Mouse (Mus musculus) T-cell, adult 2 months (primary cell): Measurements from ENCODE around the gene Tmem52.
"Not testable (repeated sequence)": the region's sequence is repeated elsewhere in the genome, so short reads cannot be mapped to it uniquely, and the experiment has no call there.

Experiments used
- DNase-seq: peaks from one replicate; pipeline ENCODE4 v3.0.0; 2022; ENCODE audit warnings: low spot score

Tmem52 gene

DNA sequence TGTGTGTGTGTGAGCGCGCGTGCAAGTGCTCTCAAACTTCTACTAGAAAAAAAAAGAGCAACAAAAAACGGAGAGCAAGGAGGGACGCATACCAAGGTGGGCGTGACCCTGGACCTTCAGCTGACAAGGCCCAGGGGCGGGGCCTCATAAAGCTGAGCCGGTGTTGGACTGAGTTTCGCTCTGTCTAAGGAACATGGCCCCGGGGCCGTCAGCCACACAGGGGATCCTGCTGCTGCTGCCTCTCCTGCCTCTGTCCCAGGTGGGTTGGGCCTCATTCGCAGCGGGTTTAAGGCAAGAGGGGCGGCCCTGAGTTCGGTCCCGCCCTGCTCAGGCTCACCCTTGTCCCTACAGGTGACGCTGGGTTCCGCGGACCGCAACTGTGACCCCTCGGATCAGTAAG, at the start of gene Tmem52:
Gene Tmem52, plus strand, starts transcription at position 163 of the 400 bp plus-strand sequence.
- DNase-seq, result peak; percentile 26

DNA sequence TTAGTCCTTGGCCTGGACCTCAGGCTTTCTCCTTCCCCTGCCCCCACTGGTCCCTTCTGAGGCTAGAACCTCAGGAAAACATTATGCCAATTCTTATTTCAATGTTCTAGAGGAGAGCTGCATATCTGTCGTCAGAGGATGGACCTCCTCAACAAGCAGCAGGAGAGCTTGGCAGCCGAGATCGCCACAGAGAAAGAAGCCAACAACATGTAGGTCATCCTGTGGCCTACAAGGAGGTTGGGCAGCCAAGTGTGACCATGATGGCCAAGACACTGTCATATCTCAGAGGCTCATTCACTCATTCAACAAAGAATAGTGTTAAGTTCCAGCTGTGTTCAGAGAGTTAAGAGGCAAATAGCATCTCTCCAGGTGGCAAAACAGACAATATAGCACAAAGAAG, 48.8 kb upstream of the Tmem52 start:
- no peak for DNase-seq

DNA sequence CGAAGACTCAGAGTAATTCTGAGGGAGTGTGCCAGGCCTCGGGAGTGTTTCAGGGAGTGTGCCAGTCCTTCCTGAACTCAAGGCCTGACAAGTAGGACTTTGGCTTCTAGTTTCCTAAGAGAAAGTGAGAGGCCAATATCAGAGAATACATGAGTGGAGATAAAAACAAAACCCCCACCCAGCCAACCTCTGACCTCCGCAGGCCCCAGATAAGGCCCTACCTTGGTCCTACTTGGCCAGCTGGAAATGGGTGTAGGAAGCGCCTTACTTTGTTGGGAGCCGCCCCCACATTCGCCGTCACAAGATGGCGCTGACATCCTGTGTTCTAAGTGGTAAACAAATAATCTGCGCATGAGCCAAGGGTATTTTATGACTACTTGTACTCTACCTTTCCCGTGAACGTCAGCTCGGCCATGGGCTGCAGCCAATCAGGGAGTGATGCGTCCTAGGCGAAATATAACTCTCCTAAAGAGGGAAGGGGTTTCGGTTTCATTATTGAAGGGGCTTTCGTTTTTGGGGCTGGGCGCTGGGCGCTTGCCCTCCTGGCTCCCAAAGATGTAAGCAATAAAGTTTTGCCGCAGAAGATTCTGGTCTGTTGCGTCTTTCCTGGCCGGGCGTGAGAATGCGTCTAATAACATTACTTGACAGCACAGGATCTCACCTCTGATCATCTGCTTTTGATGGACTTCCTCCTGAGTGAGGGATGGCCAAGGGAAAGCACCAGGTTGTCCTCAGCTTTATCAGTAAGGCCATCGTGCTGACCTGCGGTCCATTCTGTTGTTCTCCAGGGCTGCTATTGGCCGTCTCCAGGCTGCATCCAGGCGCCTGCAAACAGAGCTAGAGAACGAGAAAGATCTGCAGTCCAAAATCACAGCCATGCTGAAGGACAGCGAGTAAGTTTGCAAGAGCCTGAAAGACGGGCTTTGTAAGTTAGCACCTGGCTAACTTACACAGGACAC, 47.2 kb upstream of the Tmem52 start:
- not testable (repeated sequence) for DNase-seq

DNA sequence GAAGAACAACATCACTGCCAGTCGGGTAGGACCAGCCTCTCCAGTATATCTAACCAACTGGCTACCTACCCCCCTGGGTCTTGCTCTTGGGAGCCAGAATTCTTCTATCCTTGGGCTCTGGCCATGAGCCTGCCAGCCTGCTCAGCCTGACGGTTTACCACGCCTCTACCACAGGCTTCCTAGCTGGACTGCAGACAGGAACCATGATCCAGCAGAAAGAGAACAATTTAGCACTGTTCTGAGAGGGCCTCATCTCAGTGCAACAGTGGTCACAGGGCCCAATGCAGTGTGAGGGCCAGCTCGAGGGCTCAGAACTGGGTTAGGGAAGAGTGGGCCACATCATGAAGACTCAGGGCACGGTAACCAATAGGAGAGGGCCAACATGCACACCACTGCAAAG, 44.9 kb upstream of the Tmem52 start:
- no peak for DNase-seq

DNA sequence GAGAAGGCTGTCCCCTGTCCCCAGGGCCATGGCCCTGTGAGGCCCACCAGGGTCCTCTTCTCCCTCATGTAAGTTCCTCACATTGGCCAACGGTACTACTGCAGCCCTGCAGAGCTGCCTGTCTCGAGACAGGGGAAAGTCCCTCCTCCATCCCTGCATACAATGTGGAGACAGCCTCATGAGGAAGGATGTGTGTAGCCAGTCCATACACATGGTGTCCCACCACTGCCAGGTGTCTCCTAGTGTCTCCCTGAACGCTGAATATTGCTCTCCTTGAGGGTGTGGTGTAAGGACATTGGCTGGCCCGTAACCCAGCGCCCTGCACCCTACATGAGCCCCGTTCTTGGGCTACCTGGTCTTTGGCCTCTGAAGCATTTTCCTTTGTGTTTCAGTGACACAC, 42.6 kb upstream of the Tmem52 start:
- no peak for DNase-seq

DNA sequence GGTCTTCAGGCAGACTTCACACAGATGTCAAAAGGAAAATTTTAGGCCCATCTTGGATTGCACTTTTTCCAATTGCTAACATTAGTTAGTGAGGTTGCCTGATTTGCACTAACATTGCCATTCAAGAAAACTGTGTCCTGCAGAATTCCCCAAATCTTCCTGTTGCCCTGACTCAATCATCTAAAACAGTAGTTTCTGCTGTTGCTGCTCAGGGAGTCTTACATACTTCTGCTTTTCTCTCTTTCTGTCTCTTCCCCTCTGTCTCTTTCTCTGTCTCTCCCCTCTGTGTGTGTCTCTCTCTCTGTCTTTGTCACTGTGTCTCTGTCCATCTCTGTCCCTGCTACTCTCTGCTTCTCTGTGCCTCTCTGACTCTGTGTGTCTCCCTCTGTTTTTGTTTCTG, 40.5 kb upstream of the Tmem52 start:
- DNase-seq, result no peak

DNA sequence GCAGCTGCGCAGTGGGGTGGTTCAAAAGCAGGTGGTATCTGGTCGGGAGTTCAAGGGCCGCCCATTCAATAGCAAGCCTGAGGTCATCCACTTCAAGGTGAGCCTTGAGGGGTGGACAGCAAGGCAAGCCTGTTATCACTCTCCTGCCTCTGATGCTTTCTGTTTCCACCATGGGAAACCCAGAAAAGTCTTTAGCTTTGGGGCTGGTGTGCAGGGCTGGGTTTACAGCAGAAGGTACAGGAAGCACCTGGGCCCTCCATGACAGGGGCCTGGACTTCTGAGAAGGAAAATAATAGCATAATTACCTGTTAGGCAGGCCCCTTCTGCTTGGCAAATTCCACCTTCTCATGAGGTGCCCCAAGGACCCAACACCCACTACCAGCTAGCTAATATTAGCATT, 39.7 kb upstream of the Tmem52 start:
- no peak for DNase-seq

DNA sequence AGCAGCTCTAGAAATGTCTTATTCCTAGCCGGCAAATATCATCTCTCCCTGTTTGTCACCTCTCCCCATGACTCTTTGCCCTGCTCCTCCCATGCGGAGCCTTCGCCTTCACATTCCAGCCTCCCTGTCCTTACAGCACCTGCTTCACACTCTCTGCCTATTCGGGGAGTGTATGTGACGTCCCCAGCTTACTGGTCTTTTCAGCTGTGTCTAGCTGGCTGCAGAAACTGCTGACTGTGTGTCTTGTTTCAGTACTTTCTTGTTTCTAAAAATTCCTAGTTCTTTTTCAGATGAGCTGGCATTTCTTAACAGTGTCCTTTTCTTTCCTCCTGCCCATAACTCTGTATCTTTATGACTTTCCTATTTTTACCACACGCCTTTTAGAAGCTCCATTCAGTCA, 36.6 kb upstream of the Tmem52 start:
- DNase-seq, result no peak

DNA sequence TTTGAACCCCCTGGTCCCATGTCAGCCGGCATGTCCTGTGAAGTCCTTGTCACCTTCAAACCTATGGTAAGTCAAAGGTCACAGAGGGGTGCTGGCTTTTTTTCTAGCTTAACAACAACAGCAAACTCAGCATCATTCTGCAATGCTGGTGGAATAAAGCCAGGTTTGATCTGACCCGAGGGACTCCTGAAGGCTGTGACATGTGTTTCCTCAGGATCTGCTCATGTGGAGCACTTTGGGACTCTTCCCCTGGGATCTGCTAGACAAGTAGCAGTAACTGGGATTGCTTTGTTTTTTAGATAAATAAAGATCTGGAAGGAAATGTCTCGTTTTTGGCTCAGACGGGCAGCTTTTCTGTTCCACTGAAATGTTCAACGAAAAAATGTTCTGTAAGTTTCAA, 34.9 kb upstream of the Tmem52 start:
- DNase-seq, result no peak

DNA sequence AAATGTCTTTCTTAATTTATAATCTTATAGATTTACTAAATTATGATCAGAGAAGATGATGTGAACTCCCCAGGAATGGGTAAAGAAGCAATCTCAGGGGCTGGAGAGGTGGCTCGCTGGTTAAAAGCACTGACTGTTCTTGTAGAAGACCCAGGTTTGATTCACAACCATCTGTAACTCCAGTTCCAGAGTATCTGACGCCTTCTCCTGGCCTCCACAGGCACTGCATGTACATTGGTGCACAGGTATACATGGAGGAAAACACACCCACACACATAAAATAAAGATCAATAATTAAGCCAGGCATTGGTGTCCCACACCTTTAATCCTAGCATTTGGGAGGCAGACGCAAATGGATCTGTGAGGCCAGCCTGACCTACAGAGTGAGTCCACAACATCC, 26.1 kb upstream of the Tmem52 start:
- DNase-seq, result no peak

DNA sequence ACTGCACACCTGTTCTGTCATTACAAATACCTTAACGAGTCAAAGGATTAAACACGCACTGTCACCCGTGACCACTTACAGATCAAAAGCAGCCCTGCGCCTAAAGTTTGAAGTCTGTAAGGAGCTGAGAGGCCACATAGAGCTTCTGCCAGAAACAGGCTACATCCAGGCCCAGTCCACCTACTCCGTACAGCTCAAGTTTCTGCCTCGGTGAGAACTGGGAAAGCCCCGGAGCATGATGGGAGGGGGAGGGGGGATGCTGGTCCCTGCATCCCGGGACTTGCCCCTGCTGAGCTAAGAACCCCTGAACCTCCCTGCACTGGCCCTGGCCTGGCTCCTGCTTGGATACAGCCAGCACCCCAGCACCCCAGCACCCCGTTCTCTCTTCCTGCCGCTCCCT, 17.3 kb upstream of the Tmem52 start:
- DNase-seq, result no peak

DNA sequence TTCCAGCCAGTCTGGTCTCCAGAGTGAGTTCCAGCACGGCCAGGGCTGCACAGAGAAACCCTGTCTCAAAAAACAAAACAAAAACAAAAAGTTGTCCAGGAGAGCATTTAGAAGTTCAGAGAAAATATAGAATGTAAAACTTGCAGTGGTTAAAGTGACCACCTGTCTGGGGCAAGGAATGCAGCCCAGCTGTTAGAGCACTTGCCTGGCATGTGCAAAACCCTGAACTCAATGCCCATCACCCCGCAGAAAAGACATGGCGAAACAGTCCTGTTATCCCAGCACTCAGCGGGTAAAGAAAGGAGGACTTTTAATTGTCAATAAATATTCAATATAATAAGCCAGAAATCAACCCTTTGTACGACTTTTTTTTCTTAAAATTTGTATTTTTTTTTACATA, 10.3 kb upstream of the Tmem52 start:
- DNase-seq, result no peak

DNA sequence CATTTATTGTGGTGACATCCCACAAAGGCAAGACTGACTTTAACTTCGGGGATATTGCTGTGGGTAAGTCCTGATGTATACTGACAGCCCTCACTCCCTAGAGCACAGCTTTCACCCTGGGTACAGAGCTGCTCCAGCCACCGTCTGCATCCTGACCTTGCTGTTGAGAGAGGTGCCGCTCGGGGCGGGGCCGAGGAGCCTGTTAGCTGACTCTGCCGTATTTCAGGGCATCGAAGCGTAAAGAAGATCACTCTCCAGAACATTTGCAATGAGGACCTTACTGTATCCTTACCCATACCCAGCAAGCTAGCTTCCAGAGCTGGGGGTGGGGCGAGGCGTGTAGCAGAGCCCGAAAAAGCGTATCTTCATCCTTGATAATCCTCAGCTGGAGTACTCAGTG, 5.9 kb upstream of the Tmem52 start:
- no peak for DNase-seq

DNA sequence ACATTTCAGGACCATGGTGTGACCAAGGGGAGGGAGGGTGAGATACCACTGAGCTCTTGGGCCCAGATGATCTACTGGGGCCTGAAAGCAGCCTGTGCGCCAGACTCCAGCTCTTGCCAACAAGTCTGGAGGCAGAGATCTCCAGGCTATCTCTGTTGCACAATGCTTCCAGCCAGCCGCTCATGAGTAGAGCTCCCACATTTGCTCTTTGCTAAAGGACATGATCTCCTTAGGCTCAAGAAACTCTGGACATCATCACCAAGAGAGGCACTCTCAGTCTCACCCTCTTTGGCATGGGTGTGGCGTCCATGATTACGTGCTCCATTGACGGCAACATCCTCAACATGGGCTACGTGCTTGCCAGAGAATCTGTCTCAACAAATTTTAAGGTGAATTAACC, 5.3 kb upstream of the Tmem52 start:
- no peak for DNase-seq

DNA sequence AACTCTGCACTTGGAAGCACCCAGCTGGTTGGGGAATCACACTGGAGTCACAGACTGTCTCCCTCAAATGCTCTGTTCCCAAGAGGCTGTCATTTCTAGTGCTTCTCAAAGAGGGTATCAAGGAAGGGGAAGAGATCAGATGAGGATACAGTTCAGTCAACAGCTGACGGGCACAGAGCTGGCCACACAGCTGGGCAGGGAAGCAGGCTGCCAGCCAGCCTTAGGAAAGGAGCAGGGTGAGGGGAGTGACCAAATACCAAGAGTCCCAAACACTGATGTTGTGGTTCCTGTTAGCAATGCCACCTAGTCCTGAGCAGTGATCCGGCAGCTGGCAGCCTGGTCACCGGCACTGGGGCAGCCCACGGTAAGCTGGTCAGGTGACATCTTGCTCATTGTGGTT, 4.9 kb upstream of the Tmem52 start:
- DNase-seq, result no peak

DNA sequence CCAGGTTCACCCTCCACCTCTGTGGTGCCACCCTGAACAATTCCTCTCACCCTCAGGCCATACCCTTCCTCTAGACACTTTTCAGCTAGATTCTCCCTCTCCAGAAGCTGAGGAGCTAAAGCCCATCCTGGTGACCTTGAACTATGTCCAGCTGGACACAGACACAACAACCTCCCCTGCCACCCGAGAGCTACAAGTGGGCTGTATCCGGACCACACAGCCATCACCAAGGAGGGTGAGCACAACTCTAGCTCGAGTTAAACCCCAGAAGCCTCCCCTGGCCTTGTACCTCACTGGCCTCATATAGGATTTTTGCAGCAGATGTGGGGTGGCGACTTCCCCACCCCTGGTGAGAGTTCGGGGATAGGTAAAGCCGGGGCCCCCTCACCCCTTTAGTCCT, 3.3 kb upstream of the Tmem52 start:
- no peak for DNase-seq

DNA sequence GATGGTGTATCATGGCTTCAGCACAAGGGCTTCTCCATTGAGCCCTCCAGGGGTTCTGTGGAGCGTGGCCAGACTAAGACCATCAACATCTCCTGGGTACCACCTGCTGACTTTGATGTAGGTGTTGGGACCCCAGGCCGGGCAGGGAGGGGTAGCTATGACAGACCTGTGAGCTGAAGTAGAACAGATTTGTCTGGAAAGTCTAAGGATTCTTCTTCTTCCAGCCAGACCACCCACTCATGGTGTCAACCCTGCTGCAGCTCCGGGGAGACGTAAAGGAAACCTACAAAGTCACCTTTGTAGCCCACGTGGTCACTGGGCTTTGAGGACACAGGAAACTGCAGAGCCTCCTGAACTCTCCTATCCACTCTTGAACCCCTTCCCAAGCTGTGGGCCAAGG, 2.8 kb upstream of the Tmem52 start:
- DNase-seq, result no peak

DNA sequence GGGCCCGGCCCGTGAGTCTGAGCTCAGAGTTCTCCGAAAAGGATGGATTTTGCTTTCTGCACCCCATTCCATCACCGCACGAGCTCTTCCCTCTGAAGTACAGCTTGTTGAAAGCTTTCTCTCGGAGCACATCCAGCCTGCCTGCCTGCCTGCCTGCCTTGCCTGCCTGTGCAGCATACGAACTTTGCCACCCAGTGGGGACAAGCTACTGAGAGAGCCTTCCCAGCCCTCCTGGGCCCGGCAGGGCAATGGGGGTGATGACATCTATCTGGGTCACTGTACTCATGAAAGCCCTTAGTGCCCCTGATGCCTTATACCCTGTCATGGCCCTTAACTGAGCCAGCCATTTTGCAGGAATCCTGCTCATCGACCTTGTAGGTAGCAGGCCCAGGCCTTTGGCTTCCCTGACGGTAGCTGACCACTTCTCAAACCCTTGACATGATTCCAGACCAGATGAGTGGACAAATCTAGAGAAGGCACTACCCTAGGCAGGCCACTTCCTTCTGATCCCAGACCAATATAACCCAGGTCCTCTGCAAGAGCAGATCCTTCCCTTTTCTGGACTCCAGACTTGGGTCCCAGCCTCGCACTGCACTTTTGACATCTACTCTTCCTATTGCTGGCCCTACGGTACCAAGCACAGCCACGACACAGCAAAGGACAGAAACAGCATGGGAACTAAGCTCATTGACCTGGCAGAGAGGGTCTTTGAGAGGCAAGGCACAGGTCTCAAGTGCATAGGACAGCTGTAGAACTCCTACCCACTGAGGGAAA, 1.5 kb upstream of the Tmem52 start:
- no peak for DNase-seq

DNA sequence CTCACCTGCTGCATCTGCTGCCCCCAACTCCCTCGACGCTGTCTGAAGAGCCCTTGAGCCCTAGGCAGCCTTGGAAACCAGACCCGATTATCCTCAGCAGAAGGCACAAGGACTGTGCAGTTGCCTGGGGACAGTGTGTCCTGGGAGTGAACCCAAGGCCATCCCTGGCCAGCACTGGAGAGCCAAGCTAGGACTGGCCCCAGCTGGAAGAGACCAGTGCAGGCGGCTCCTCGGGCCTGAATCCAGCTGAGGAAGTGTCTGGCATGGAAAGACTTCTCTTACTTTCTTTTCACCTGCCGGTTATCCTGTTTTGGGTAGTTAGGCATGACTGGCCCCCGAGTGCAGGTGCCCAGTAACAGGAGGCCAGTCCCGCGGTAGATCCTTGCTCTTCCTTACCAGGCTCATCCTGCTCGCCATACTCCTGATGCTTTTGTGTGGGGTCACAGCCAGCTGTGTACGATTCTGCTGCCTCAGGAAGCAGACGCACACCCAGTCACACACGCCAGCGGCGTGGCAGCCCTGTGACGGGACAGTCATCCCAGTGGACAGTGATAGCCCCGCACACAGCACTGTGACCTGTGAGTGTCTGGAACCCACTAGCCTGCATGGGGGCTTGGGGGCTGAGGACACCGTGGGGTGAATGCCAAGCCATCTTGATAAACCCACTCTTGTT, 812 bp downstream of the Tmem52 start:
- no peak for DNase-seq

DNA sequence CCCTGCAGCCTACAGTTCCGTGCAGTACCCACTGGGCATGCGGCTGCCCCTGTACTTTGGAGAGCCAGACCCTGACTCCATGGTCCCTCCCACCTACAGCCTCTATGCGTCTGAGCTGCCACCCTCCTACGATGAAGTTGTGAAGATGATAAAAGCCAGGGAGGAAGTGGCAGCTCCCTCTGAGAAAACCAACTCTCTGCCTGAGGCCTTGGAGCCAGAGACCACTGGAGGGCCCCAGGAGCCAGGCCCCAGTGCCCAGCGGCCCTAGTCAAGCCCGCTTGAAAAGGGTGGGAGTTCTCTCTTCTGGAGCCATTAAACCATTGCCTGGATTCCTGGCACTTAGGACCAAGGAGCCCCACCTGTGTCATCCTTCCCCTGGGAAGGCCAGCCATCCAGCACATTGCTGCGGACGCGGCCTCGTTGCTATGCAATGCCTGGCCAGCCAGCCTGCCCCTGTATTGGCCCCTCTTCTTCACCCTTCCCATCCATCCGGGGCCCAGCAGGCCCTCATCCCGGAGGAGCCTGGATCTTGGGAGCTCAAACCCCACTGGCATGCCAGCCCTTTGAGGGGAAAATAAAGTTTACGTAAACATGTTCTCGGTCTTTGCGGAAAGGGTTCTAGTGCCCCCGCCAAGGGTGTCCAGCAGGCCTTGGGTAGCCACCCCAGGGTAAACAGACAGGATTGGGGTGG, 1.5 kb downstream of the Tmem52 start:
- DNase-seq, result no peak

DNA sequence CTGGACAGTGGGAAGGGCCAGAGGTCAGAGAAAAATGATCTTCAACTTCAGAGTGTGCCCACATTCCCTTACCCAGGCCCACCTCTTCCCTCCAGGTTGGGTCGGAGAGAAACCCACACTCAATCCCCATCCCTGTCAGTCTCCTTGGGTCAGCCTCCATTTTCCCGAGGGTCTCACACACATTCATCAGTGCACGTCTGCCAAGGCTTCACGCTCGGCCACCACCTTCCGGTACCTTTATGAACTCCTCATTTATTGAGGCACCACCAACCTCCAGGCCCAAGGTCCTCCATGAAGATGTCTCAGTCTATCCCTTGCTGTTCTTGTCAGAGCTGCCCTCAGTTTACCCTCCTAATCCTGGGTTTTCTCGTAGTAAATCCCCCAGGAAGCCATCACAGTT, 2.1 kb downstream of the Tmem52 start:
- DNase-seq, result no peak

DNA sequence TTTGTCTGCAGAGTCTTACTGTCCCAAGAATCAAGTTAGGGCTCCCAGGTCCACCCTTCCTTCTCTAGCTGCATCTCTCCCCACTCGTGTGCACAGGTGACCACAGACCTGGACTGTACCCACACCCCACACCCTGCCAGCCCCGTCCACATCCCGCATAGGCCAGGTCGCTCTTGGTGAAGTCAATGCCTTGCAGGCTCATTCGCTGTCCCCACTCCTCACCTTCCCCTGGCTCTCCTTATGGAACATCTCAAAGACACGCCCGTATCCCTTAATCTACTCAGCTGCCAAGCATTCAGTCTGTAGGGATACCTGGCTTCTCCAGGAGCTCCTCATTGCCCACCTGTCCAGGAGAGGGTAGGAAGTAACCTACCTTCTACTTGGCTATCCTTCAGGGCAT, 2.5 kb downstream of the Tmem52 start:
- DNase-seq, result no peak
